Mouse (Mus musculus) CH12.LX (cell line): ENCODE data around the gene Col4a1.

Source experiments
- CTCF ChIP-seq, 2 experiments: IDR thresholded peaks in 1 of 2; conservative IDR thresholded peaks in 1 of 2; 2 replicates each; pipeline ENCODE4 v1.5.1; 2011 to 2012; ENCODE audit warnings: low read depth in 2 of 2, low read length in 2 of 2, improper control_type of control experiment in 1 of 2, inconsistent platforms in 1 of 2, mild to moderate bottlenecking in 1 of 2, moderate library complexity in 1 of 2
- GABPA ChIP-seq: IDR thresholded peaks from 2 replicates; pipeline ENCODE4 v1.6.1; 2012; ENCODE audit warnings: low read depth, low read length, improper control_type of control experiment, inconsistent platforms; ENCODE audit not compliant: insufficient replicate concordance
- POLR2A ChIP-seq: IDR thresholded peaks from 2 replicates; pipeline ENCODE4 v1.6.1; 2011; ENCODE audit warnings: low read depth, mild to moderate bottlenecking, improper control_type of control experiment, low read length
- TCF12 ChIP-seq: IDR thresholded peaks from 2 replicates; pipeline ENCODE4 v1.6.1; 2014; ENCODE audit warnings: low read depth, mild to moderate bottlenecking, inconsistent platforms, low read length, improper control_type of control experiment

- TF ChIP-seq CTCF (conservative IDR thresholded peaks at IDR 0.05 in 1 of 2, IDR thresholded peaks at IDR 0.05 in 1 of 2; ENCODE audit: low read depth in 2 of 2, low read length in 2 of 2) = no peak
- TF ChIP-seq POLR2A = no peak
- no peak for TF ChIP-seq TCF12
- TF ChIP-seq GABPA = no peak
These were observed 39.9 kb upstream of the Col4a1 start for GRCm38 (mm10) chr8:11352514-11352913.
